In the genomic region with DNA sequence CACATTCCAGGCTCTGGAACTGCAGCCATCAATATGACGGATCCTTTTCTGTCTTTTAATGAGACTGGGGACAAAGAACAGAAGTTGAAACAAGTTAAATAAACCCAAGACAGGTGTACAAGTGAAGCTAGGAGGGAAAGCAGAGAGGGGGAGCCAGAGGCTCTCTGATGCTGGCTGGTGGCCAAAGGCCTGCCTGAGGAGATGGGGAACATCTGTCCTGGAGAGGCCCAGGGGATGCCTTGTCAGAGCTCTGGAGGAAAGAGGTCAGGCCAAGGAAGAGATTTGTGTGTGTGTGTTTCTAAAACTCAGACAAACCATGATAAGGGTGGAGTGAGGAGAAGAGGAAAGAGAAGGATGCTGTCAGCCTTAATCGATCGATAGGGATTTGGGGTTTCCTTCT, we compare ENCODE assay signal across 12 mouse cellular contexts. TPM values are rescaled to one million over a fixed set of nuclear protein-coding genes. Genes with fewer than 3 reads are reported as not detected.
DNase-seq lines count a peak whose midpoint lies in the region; ATAC-seq and TF ChIP-seq lines count a peak whose summit lies in the region.
"Had no signal": no experiment of that assay in that cellular context is flagged by ENCODE, and none has a peak within 500 bp of the region (broad histone marks: within the 10 kb centered on the region; RNA-seq: fewer than 3 reads in every experiment).

No protein-coding gene starts in this region.

- H3K27me3 ChIP-seq in heart, embryonic 11.5 days (ENCODE audit: control insufficient read depth, insufficient read depth, low read length), result no peaks in the 10 kb centered on the region
- no peaks in the 10 kb centered on the region for H3K27me3 ChIP-seq in lung, postnatal 0 days (replicated peaks; ENCODE audit: insufficient read depth, low read length)
- no peaks in the 10 kb centered on the region for H3K27me3 ChIP-seq in intestine, embryonic 15.5 days (replicated peaks)
- no peaks in the 10 kb centered on the region for H3K27me3 ChIP-seq in stomach, embryonic 16.5 days (ENCODE audit: control insufficient read depth, insufficient read depth, low read length)
- H3K27me3 ChIP-seq in midbrain, postnatal 0 days (ENCODE audit: insufficient read depth, low read length), result no peaks in the 10 kb centered on the region
- H3K27me3 ChIP-seq: Patski had no signal

- H3K27ac ChIP-seq in heart, embryonic 11.5 days (ENCODE audit: low read depth, low read length), result no peak overlapping the region
- no peak overlapping the region for H3K27ac ChIP-seq in lung, postnatal 0 days (ENCODE audit: low read length)
- 0 out of 2 replicates have a peak overlapping the region, but pooled peaks have one; percentile 48 for H3K27ac ChIP-seq in intestine, embryonic 15.5 days
- no peak overlapping the region for H3K27ac ChIP-seq in stomach, embryonic 16.5 days (ENCODE audit: low read length)
- H3K27ac ChIP-seq in midbrain, postnatal 0 days (ENCODE audit: low read depth, low read length), result no peak overlapping the region
- H3K27ac ChIP-seq: hindbrain, postnatal 0 days had no signal

- no peak; the same call in 1 of the 2 replicates for ATAC-seq in heart, embryonic 11.5 days (replicated peaks; ENCODE audit: insufficient number of reproducible peaks, low FRiP score, low TSS enrichment)
- no peak for ATAC-seq in lung, postnatal 0 days
- ATAC-seq in intestine, embryonic 15.5 days, result peak; percentile 71
- ATAC-seq in stomach, embryonic 16.5 days (ENCODE audit: insufficient read depth, low FRiP score), result peak; percentile 83
- ATAC-seq in midbrain, postnatal 0 days (ENCODE audit: low FRiP score), result no peak
- ATAC-seq: hindbrain, postnatal 0 days; Patski had no signal

- no peaks in the 10 kb centered on the region for H3K9me3 ChIP-seq in heart, embryonic 11.5 days (replicated peaks; ENCODE audit: control insufficient read depth, low read length)
- H3K9me3 ChIP-seq in lung, postnatal 0 days (ENCODE audit: low read length), result no peaks in the 10 kb centered on the region
- H3K9me3 ChIP-seq in intestine, embryonic 15.5 days, result no peaks in the 10 kb centered on the region
- H3K9me3 ChIP-seq in stomach, embryonic 16.5 days (replicated peaks; ENCODE audit: control insufficient read depth, low read length), result no peaks in the 10 kb centered on the region
- no peaks in the 10 kb centered on the region for H3K9me3 ChIP-seq in midbrain, postnatal 0 days (ENCODE audit: low read length)

- H3K4me3 ChIP-seq in heart, embryonic 11.5 days (ENCODE audit: low read depth, low read length), result no peak overlapping the region
- no peak overlapping the region for H3K4me3 ChIP-seq in lung, postnatal 0 days (ENCODE audit: low read depth, low read length)
- no peak overlapping the region for H3K4me3 ChIP-seq in intestine, embryonic 15.5 days (replicated peaks)
- no peak overlapping the region for H3K4me3 ChIP-seq in stomach, embryonic 16.5 days (replicated peaks; ENCODE audit: low read length)
- H3K4me3 ChIP-seq in midbrain, postnatal 0 days (ENCODE audit: low read depth, low read length), result no peak overlapping the region

- WGBS in heart, embryonic 11.5 days (ENCODE audit: insufficient replicate concordance), result 69% methylated on average over 3 of the region's 3 CpGs
- WGBS in lung, postnatal 0 days, result 64% methylated on average over 3 of the region's 3 CpGs
- 48% methylated on average over 3 of the region's 3 CpGs for WGBS in intestine, embryonic 15.5 days
- WGBS in stomach, embryonic 16.5 days, result 52% methylated on average over 3 of the region's 3 CpGs
- 94% methylated on average over 3 of the region's 3 CpGs for WGBS in midbrain, postnatal 0 days

- no peak for TF ChIP-seq CTCF in lung, postnatal 0 days (IDR thresholded peaks at IDR 0.05)
- TF ChIP-seq CTCF in midbrain, postnatal 0 days (IDR thresholded peaks at IDR 0.05), result no peak

- no peak overlapping the region for H3K4me2 ChIP-seq in heart, embryonic 11.5 days
- no peak overlapping the region for H3K4me2 ChIP-seq in lung, postnatal 0 days (replicated peaks; ENCODE audit: low read depth, low read length)
- H3K4me2 ChIP-seq in intestine, embryonic 15.5 days (replicated peaks), result no peak overlapping the region
- no peak overlapping the region for H3K4me2 ChIP-seq in stomach, embryonic 16.5 days (ENCODE audit: low read depth, low read length)
- H3K4me2 ChIP-seq in midbrain, postnatal 0 days (ENCODE audit: low read depth, low read length, poor library complexity, severe bottlenecking), result no peak overlapping the region

- peak; percentile 96 for DNase-seq in heart, adult 11 months
- DNase-seq in lung, postnatal 0 days (ENCODE audit: low spot score), result peak; percentile 19
- DNase-seq in lung, postnatal 36 days, result no peak
- no peak for DNase-seq in thymus, postnatal 0 days (ENCODE audit: low spot score)
- no peak for DNase-seq in midbrain, postnatal 0 days (ENCODE audit: low spot score)
- DNase-seq: adrenal gland, postnatal 10 days; cerebellum, adult 18-20 months had no signal

- no peak for TF ChIP-seq EP300 in lung, postnatal 0 days (IDR thresholded peaks at IDR 0.05)

- peaks cover 7% of the 10 kb centered on the region; the same call in 1 of the 2 replicates for H3K36me3 ChIP-seq in heart, embryonic 11.5 days (ENCODE audit: control insufficient read depth, insufficient read depth, low read length)
- peaks cover 16% of the 10 kb centered on the region; the same call in 1 of the 2 replicates for H3K36me3 ChIP-seq in lung, postnatal 0 days (ENCODE audit: insufficient read depth, low read length)
- peaks cover 6% of the 10 kb centered on the region for H3K36me3 ChIP-seq in intestine, embryonic 15.5 days
- H3K36me3 ChIP-seq in stomach, embryonic 16.5 days (ENCODE audit: control insufficient read depth, insufficient read depth, low read length), result 0 out of 2 replicates have a peak, but pooled peaks cover 5% of the 10 kb centered on the region
- peaks cover 41% of the 10 kb centered on the region for H3K36me3 ChIP-seq in midbrain, postnatal 0 days (ENCODE audit: insufficient read depth, low read length)

- no peak overlapping the region for H3K9ac ChIP-seq in heart, embryonic 11.5 days (ENCODE audit: low read depth, low read length)
- no peak overlapping the region for H3K9ac ChIP-seq in lung, postnatal 0 days (replicated peaks; ENCODE audit: low read depth)
- H3K9ac ChIP-seq in intestine, embryonic 15.5 days, result no peak overlapping the region
- no peak overlapping the region for H3K9ac ChIP-seq in stomach, embryonic 16.5 days (ENCODE audit: low read length)
- H3K9ac ChIP-seq in midbrain, postnatal 0 days (replicated peaks; ENCODE audit: low read length, poor library complexity, severe bottlenecking), result no peak overlapping the region

- peaks cover 4% of the 10 kb centered on the region; the same call in 1 of the 2 replicates for H3K4me1 ChIP-seq in heart, embryonic 11.5 days (ENCODE audit: control insufficient read depth, insufficient read depth, low read length)
- H3K4me1 ChIP-seq in lung, postnatal 0 days (ENCODE audit: insufficient read depth, low read depth, low read length), result no peaks in the 10 kb centered on the region
- H3K4me1 ChIP-seq in intestine, embryonic 15.5 days (replicated peaks), result peaks cover 19% of the 10 kb centered on the region
- H3K4me1 ChIP-seq in stomach, embryonic 16.5 days (ENCODE audit: control insufficient read depth, insufficient read depth, low read length), result no peaks in the 10 kb centered on the region
- H3K4me1 ChIP-seq in midbrain, postnatal 0 days (ENCODE audit: insufficient read depth, low read length), result no peaks in the 10 kb centered on the region

RNA-seq across cellular contexts. Expression of a gene that starts 14.4 kb away (rescaled TPM):
- 2.2 and 2.3 TPM in 2 replicates for polyA plus RNA-seq in heart, embryonic 11.5 days (2014; fragmentation: Nextera tagmentation; extraction: Ambion mirVana)
- 6.8 and 7.0 TPM in 2 replicates for polyA plus RNA-seq in lung, postnatal 0 days (2015; fragmentation: Nextera tagmentation; extraction: Ambion mirVana)
- polyA plus RNA-seq in intestine, embryonic 15.5 days (2015; fragmentation: Nextera tagmentation; extraction: Ambion mirVana), result 4.4 and 5.0 TPM in 2 replicates
- polyA plus RNA-seq in stomach, embryonic 16.5 days (2015; fragmentation: Nextera tagmentation; extraction: Ambion mirVana), result 2.4 and 3.3 TPM in 2 replicates
- 10.3 and 12.2 TPM in 2 replicates for polyA plus RNA-seq in thymus, postnatal 0 days (2015; fragmentation: Nextera tagmentation; extraction: Ambion mirVana)
- 3.2 and 3.3 TPM in 2 replicates for total RNA-seq in midbrain, postnatal 0 days (2014; rRNA removed)
- polyA plus RNA-seq in midbrain, postnatal 0 days (2015; fragmentation: Nextera tagmentation; extraction: Ambion mirVana), result 8.9 and 10.0 TPM in 2 replicates

RNA-seq across cellular contexts. Expression of a gene that starts 14.9 kb away (rescaled TPM):
- polyA plus RNA-seq in heart, embryonic 11.5 days (2014; fragmentation: Nextera tagmentation; extraction: Ambion mirVana), result 50.6 and 59.0 TPM in 2 replicates
- 119 TPM in 2 replicates for polyA plus RNA-seq in lung, postnatal 0 days (2015; fragmentation: Nextera tagmentation; extraction: Ambion mirVana)
- 62.8 and 75.2 TPM in 2 replicates for polyA plus RNA-seq in intestine, embryonic 15.5 days (2015; fragmentation: Nextera tagmentation; extraction: Ambion mirVana)
- 27.2 and 31.3 TPM in 2 replicates for polyA plus RNA-seq in stomach, embryonic 16.5 days (2015; fragmentation: Nextera tagmentation; extraction: Ambion mirVana)
- 176 and 184 TPM in 2 replicates for polyA plus RNA-seq in thymus, postnatal 0 days (2015; fragmentation: Nextera tagmentation; extraction: Ambion mirVana)
- total RNA-seq in midbrain, postnatal 0 days (2014; rRNA removed), result 268 and 307 TPM in 2 replicates
- 132 and 145 TPM in 2 replicates for polyA plus RNA-seq in midbrain, postnatal 0 days (2015; fragmentation: Nextera tagmentation; extraction: Ambion mirVana)

Comparison
In these comparisons a context has a peak if more than half of its experiments do, and no peak if none do; other contexts are left out.
1. DNase-seq: peak in heart, adult 11 months (single experiment) and lung, postnatal 0 days (single experiment); none in lung, postnatal 36 days (single experiment), thymus, postnatal 0 days (single experiment) and midbrain, postnatal 0 days (single experiment).
2. ATAC-seq: peak in intestine, embryonic 15.5 days (single experiment) and stomach, embryonic 16.5 days (single experiment); none in heart, embryonic 11.5 days (single experiment), lung, postnatal 0 days (single experiment) and midbrain, postnatal 0 days (single experiment).